Mouse (Mus musculus) ES-Bruce4 (cell line): ENCODE results near the gene Bpifb1.

Experiments used
- CTCF ChIP-seq: IDR thresholded peaks from one replicate; pipeline ENCODE4 v1.8.1; 2011; ENCODE audit warnings: low read depth, low read length
- POLR2A ChIP-seq: IDR thresholded peaks from one replicate; pipeline ENCODE4 v1.8.1; 2011; ENCODE audit warnings: low read length; ENCODE audit not compliant: insufficient read depth

DNA sequence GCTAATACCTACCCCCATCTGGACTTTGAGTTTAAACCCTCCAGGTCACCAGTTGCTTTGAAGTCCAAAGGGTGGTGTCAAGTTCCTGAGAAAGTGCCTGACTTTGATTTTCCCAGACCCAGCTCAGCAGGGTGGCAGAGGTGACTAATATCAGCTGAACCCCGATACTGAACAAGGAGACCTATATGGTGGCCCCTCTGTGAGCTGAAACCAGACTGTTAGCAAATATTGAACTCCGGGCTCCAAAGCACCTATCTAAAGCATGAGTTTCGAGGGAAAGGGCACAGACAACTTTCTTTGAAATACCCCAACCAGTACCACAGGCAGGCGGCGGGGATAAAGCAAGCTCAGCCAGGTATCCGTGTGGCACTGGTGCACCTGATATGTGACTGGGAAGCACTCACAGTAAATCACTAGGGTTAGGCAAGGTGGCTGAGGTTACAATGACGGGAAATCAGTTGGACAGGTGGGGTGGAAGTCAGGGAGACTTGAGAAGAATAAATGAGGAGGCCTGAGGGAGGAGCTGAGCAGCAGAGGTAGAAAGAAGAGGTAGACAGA is 662 bp upstream of the Bpifb1 start:
- no peak for TF ChIP-seq CTCF
- no peak for TF ChIP-seq POLR2A
